Mouse (Mus musculus) C2C12 (cell line): ENCODE results near the gene Zc3h12b.

ENCODE experiments used
- CTCF ChIP-seq: IDR thresholded peaks from one replicate; pipeline ENCODE4 v1.5.1; 2011; ENCODE audit not compliant: control insufficient read depth, insufficient read depth, insufficient read length
- FOSL1 ChIP-seq: IDR thresholded peaks from one replicate; pipeline ENCODE4 v1.8.0; 2011; ENCODE audit warnings: mild to moderate bottlenecking, low read length; ENCODE audit not compliant: poor library complexity, insufficient read depth, severe bottlenecking
- MAX ChIP-seq: IDR thresholded peaks from one replicate; pipeline ENCODE4 v1.6.1; 2011; ENCODE audit warnings: mild to moderate bottlenecking, control low read depth
- MYOD1 ChIP-seq: IDR thresholded peaks from one replicate; pipeline ENCODE4 v1.6.1; 2011; ENCODE audit warnings: low read depth; ENCODE audit not compliant: control insufficient read depth, insufficient read length
- MYOG ChIP-seq: IDR thresholded peaks from one replicate; pipeline ENCODE4 v1.6.1; 2011; ENCODE audit not compliant: control insufficient read depth, insufficient read length; ENCODE audit errors: extremely low read depth
- USF1 ChIP-seq: IDR thresholded peaks from one replicate; pipeline ENCODE4 v1.6.1; 2011; ENCODE audit warnings: low read depth, mild to moderate bottlenecking, control low read depth, moderate library complexity

- TF ChIP-seq MAX (no peak), CTCF (no peak), FOSL1 (no peak), USF1 (no peak), MYOG (no peak), MYOD1 (no peak)
These were observed 169.6 kb downstream of the Zc3h12b start for GRCm38 (mm10) chrX:95881111-95881510.
